Mouse (Mus musculus): ENCODE measurements at regions not wholly inside any gene's neighbourhood (a gene's known extent, or its start where the extent isn't known, plus 50 kb on each side); places are given as distances from the start of the nearest gene placed in this dataset.
A peak's percentile ranks its signal among the peaks of the same experiment; 100 is the strongest.

DNA sequence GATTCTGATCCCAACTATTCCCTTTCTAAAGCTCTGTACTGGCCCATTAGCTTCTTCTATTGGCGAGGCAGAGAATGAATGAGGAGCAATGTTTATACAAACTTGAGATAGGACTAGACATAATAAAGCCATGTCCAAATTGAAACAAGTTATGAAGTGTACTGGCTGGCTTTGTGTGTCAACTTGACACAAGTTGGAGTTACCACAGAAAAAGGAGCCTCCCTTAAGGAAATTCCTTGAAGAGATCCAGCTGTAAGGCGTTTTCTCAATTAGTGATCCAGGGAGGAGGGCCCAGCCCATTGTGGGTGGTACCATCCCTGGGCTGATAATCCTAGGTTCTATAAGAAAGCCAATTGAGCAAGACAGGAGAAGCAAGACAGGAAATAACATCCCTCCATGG is 135.9 kb upstream of the Cr2 start:
- WGBS, result 81% methylated on average over 2 of the region's 2 CpGs
- Histone ChIP-seq H3K36me3 (ENCODE audit: control insufficient read depth, insufficient read depth, low read length) (no peaks in the 10 kb centered on the region), H3K9me3 (ENCODE audit: control insufficient read depth, low read length) (no peaks in the 10 kb centered on the region)

DNA sequence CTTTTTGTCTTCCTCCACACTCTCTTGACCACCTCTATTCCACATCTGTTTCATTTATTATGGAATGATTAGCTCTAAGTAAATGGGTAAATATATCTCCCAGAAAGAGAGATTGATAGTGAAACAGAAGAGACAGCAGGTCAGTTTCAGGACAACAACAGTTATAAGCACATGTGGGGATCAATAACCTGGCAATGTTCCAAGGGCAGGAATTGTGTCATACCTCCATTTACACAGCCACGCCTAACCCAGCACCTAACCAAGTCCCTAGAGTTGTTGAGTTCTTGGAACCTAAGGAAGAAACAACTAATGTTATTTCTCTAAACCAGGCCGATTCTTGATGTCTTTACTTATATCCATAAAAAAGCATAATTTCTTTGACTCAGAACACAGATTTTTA is 108.6 kb upstream of the Cr2 start:
- ATAC-seq (ENCODE audit: low FRiP score), result no peak
- Histone ChIP-seq H3K4me2 (replicated peaks; ENCODE audit: low read depth, low read length) (no peak overlapping the region), H3K9me3 (ENCODE audit: control insufficient read depth, low read length) (no peaks in the 10 kb centered on the region), H3K4me1 (replicated peaks; ENCODE audit: control insufficient read depth, insufficient read depth, low read length) (no peaks in the 10 kb centered on the region), H3K4me3 (ENCODE audit: low read depth, low read length) (no peak overlapping the region), H3K36me3 (ENCODE audit: control insufficient read depth, insufficient read depth, low read length) (no peaks in the 10 kb centered on the region), H3K27me3 (ENCODE audit: control insufficient read depth, insufficient read depth, low read length) (no peaks in the 10 kb centered on the region), H3K27ac (ENCODE audit: low read depth, low read length) (no peak overlapping the region), H3K9ac (ENCODE audit: low read depth, low read length) (no peak overlapping the region)
- no peak for DNase-seq (ENCODE audit: low spot score)
- WGBS, result 80% methylated on average over 2 of the region's 2 CpGs

More for the DNA sequence above, 135.9 kb upstream of the Cr2 start:
- no peak for ATAC-seq (ENCODE audit: low FRiP score)
- DNase-seq (ENCODE audit: low spot score), result no peak
- Histone ChIP-seq H3K27me3 (ENCODE audit: control insufficient read depth, insufficient read depth, low read length) (no peaks in the 10 kb centered on the region), H3K4me3 (ENCODE audit: low read depth, low read length) (no peak overlapping the region), H3K27ac (ENCODE audit: low read depth, low read length) (no peak overlapping the region), H3K4me2 (replicated peaks; ENCODE audit: low read depth, low read length) (no peak overlapping the region), H3K4me1 (replicated peaks; ENCODE audit: control insufficient read depth, insufficient read depth, low read length) (no peaks in the 10 kb centered on the region), H3K9ac (ENCODE audit: low read depth, low read length) (no peak overlapping the region)

DNA sequence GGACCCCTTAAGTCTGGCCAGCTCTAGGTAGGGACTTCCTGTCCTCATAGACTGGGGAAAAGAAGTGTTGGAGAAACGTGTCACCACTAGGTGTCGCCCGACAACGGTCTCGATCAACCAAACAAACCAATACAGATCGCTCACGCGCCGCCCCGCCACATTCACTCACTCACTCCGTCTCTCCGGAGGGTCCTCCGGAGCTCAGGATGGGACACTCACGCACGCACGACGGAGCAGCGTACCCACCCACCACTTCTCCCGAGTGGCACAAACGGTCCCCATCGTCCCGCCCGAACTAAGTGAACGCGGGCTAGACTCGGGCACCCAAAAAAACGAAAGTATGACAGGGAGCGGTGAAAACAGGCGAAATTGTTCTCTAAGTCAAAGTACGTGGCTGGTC is 65.0 kb upstream of the Cr2 start:
- H3K36me3 ChIP-seq (ENCODE audit: control insufficient read depth, insufficient read depth, low read length), result no peaks in the 10 kb centered on the region
- no peaks in the 10 kb centered on the region for H3K4me1 ChIP-seq (replicated peaks; ENCODE audit: control insufficient read depth, insufficient read depth, low read length)
- ATAC-seq (ENCODE audit: low FRiP score) (no peak), DNase-seq (ENCODE audit: low spot score) (peak; percentile 100)
- H3K9me3 ChIP-seq (ENCODE audit: control insufficient read depth, low read length), result no peaks in the 10 kb centered on the region
- no peak overlapping the region for H3K4me2 ChIP-seq (replicated peaks; ENCODE audit: low read depth, low read length)
- no peaks in the 10 kb centered on the region for H3K27me3 ChIP-seq (ENCODE audit: control insufficient read depth, insufficient read depth, low read length)
- H3K9ac ChIP-seq (ENCODE audit: low read depth, low read length), result no peak overlapping the region
- no peak overlapping the region for H3K4me3 ChIP-seq (ENCODE audit: low read depth, low read length)
- 4% methylated on average over 30 of the region's 30 CpGs for WGBS
- no peak overlapping the region for H3K27ac ChIP-seq (ENCODE audit: low read depth, low read length)

DNA sequence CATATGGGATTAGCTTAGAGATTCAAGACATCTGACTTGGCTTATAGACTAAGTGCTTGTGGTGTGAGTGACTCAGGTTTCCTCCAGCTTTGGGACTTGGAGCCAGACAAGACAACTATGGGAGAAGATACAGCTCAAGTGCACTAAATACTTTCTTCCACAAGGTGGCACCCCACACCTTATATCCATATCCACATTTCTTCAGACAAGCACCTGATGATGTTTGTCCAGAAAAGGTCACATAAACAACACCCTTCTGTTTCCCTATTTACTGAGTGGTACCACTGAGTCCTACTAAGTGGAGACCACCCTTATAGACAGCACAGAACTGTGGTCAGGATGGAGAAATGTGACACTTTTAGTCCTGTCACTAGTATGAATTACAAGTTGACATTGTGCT is 56.1 kb upstream of the Cr2 start:
- Histone ChIP-seq H3K9ac (ENCODE audit: low read depth, low read length) (no peak overlapping the region), H3K27ac (ENCODE audit: low read depth, low read length) (no peak overlapping the region), H3K4me2 (replicated peaks; ENCODE audit: low read depth, low read length) (no peak overlapping the region), H3K4me3 (ENCODE audit: low read depth, low read length) (no peak overlapping the region), H3K9me3 (ENCODE audit: control insufficient read depth, low read length) (no peaks in the 10 kb centered on the region), H3K27me3 (ENCODE audit: control insufficient read depth, insufficient read depth, low read length) (no peaks in the 10 kb centered on the region), H3K4me1 (replicated peaks; ENCODE audit: control insufficient read depth, insufficient read depth, low read length) (no peaks in the 10 kb centered on the region), H3K36me3 (ENCODE audit: control insufficient read depth, insufficient read depth, low read length) (no peaks in the 10 kb centered on the region)
- peak; percentile 78 for ATAC-seq (ENCODE audit: low FRiP score)
- peak; percentile 65 for DNase-seq (ENCODE audit: low spot score)

DNA sequence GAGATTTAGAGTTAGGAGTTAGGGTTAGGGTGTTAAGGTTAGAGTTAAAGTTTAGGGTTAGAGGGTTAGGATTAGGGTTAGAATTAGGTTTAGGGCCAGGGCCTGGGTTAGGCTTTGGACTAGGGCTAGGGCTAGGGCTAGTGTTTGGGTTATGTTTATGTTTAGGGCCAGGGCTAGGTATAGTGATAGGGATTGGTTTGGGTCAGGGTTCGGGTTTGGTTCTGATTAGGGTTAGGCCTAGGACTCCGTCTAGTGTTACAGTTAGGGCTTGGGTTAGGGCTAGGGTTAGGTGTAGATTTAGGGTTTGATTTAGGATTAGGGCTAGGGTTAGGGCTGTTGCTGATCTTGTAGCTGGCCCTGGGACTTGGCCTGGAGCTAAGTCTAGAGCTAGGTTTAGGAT is 50.5 kb upstream of the Cr2 start:
- no peak overlapping the region for H3K9ac ChIP-seq (ENCODE audit: low read depth, low read length)
- no peaks in the 10 kb centered on the region for H3K9me3 ChIP-seq (ENCODE audit: control insufficient read depth, low read length)
- H3K4me2 ChIP-seq (replicated peaks; ENCODE audit: low read depth, low read length), result no peak overlapping the region
- ATAC-seq (ENCODE audit: low FRiP score) (no peak; the same call in 1 of the 2 replicates), DNase-seq (ENCODE audit: low spot score) (no peak)
- WGBS, result 88% methylated on average over 2 of the region's 2 CpGs
- H3K27ac ChIP-seq (ENCODE audit: low read depth, low read length), result no peak overlapping the region
- no peaks in the 10 kb centered on the region for H3K4me1 ChIP-seq (replicated peaks; ENCODE audit: control insufficient read depth, insufficient read depth, low read length)
- H3K4me3 ChIP-seq (ENCODE audit: low read depth, low read length), result no peak overlapping the region
- no peaks in the 10 kb centered on the region for H3K27me3 ChIP-seq (ENCODE audit: control insufficient read depth, insufficient read depth, low read length)
- H3K36me3 ChIP-seq (ENCODE audit: control insufficient read depth, insufficient read depth, low read length), result no peaks in the 10 kb centered on the region
